ENCODE assay signal across 8 mouse cellular contexts in the genomic region with DNA sequence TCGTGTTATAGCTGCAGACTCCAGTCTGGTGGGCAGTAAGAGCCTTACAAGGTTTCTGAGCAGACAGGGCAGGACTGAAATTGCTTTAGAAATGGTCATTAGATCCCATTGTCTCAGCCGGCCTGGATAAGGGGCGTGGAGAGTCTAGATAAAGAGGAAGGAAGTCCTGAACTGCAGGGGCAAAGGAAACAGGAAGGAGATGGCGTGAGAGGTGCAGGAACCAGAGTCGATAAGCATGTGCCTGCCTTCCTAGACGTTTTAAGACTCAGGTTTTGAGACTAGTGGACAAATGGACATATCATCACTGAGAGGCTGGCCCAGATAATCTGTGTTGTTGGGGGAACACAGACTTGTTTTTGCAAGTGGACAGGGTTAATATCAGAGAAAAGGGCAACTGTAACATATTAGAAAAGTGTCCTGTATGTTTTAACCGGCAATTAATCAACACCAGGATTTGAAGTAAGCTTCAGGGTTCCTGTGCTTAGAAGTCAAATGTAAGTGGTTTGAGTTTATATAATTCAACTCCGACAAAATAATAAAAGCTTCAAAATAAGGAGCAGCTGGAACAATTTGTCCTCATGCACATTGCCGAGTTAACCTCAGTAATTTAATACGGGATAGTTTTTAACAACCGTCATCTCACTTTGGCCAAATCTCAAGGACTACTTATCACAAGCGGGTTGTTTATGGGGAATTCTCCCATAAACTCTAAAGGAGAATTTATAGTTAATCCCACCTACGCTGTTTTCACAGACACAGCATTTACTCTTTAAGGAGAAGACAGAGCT.
A peak's percentile ranks its signal among the peaks of the same experiment; 100 is the strongest.
DNase-seq lines count a peak whose midpoint lies in the region; ATAC-seq and TF ChIP-seq lines count a peak whose summit lies in the region.

No protein-coding gene starts in this region.

- TF ChIP-seq POLR2A in ES-Bruce4 (IDR thresholded peaks at IDR 0.05; ENCODE audit: insufficient read depth, low read length): no peak
- no peak for TF ChIP-seq POLR2A in thymus, adult 2 months (IDR thresholded peaks at IDR 0.05; ENCODE audit: control insufficient read depth, extremely low read depth, insufficient read depth, low read length, poor library complexity)

- TF ChIP-seq EP300 in ES-Bruce4 (IDR thresholded peaks at IDR 0.05; ENCODE audit: insufficient read depth, low read depth, low read length): no peak

- DNase-seq in kidney, adult 9 months: peak; percentile 44
- DNase-seq in c-Kit-positive CD71-positive TER-119-positive erythroid progenitor cells, embryonic 14.5 days (ENCODE audit: low spot score): no peak
- no peak for DNase-seq in thymus, adult 2 months
- no peak for DNase-seq in gastrocnemius, adult 18-20 months (ENCODE audit: low spot score)

- H3K4me1 ChIP-seq in ES-Bruce4 (ENCODE audit: control insufficient read depth, insufficient read depth, low read length): peaks cover 6% of the 10 kb centered on the region
- H3K4me1 ChIP-seq in embryonic facial prominence, embryonic 13.5 days: peaks cover 16% of the 10 kb centered on the region
- H3K4me1 ChIP-seq in lung, embryonic 15.5 days: peaks cover 63% of the 10 kb centered on the region
- peaks cover 5% of the 10 kb centered on the region; the same call in 1 of the 2 replicates for H3K4me1 ChIP-seq in thymus, adult 2 months (replicated peaks; ENCODE audit: control insufficient read depth, insufficient read depth, low read length)
- H3K4me1 ChIP-seq in midbrain, embryonic 13.5 days (replicated peaks): peaks cover 9% of the 10 kb centered on the region

- peak overlapping the region; percentile 21 for H3K4me3 ChIP-seq in ES-Bruce4 (ENCODE audit: low read depth, low read length)
- H3K4me3 ChIP-seq in embryonic facial prominence, embryonic 13.5 days: no peak overlapping the region
- H3K4me3 ChIP-seq in lung, embryonic 15.5 days: no peak overlapping the region
- no peak overlapping the region for H3K4me3 ChIP-seq in thymus, adult 2 months (ENCODE audit: control insufficient read depth, insufficient read depth, low read length)
- H3K4me3 ChIP-seq in midbrain, embryonic 13.5 days (replicated peaks): no peak overlapping the region

- H3K27me3 ChIP-seq in ES-Bruce4 (ENCODE audit: control insufficient read depth, insufficient read depth, low read length, poor library complexity, severe bottlenecking): no peaks in the 10 kb centered on the region
- peaks cover 11% of the 10 kb centered on the region; the same call in 1 of the 2 replicates for H3K27me3 ChIP-seq in embryonic facial prominence, embryonic 13.5 days
- H3K27me3 ChIP-seq in lung, embryonic 15.5 days: no peaks in the 10 kb centered on the region
- H3K27me3 ChIP-seq in thymus, adult 2 months (ENCODE audit: control insufficient read depth, insufficient read depth, low read length): no peaks in the 10 kb centered on the region
- peaks cover 39% of the 10 kb centered on the region for H3K27me3 ChIP-seq in midbrain, embryonic 13.5 days

- WGBS in embryonic facial prominence, embryonic 13.5 days: 34% methylated on average over 13 of the region's 13 CpGs
- 27% methylated on average over 13 of the region's 13 CpGs for WGBS in lung, embryonic 15.5 days
- WGBS in thymus, adult 2 months: 50% methylated on average over 13 of the region's 13 CpGs
- WGBS in midbrain, embryonic 13.5 days: 74% methylated on average over 13 of the region's 13 CpGs

- H3K27ac ChIP-seq in ES-Bruce4 (ENCODE audit: insufficient read depth, low read length): peak overlapping the region; percentile 85
- H3K27ac ChIP-seq in embryonic facial prominence, embryonic 13.5 days: peak overlapping the region; percentile 16; the same call in 1 of the 2 replicates
- H3K27ac ChIP-seq in lung, embryonic 15.5 days: peak overlapping the region; percentile 79
- no peak overlapping the region for H3K27ac ChIP-seq in thymus, adult 2 months (ENCODE audit: control insufficient read depth, insufficient read depth, low read length)
- H3K27ac ChIP-seq in midbrain, embryonic 13.5 days: no peak overlapping the region

- no peak overlapping the region for H3K4me2 ChIP-seq in embryonic facial prominence, embryonic 13.5 days
- H3K4me2 ChIP-seq in lung, embryonic 15.5 days: no peak overlapping the region
- H3K4me2 ChIP-seq in midbrain, embryonic 13.5 days (replicated peaks): no peak overlapping the region

- H3K9ac ChIP-seq in ES-Bruce4 (ENCODE audit: low read depth, poor library complexity, severe bottlenecking): peak overlapping the region; percentile 37; the same call in 1 of the 2 replicates
- no peak overlapping the region; the same call in 1 of the 2 replicates for H3K9ac ChIP-seq in embryonic facial prominence, embryonic 13.5 days
- H3K9ac ChIP-seq in lung, embryonic 15.5 days: no peak overlapping the region
- no peak overlapping the region for H3K9ac ChIP-seq in midbrain, embryonic 13.5 days (replicated peaks)

- no peaks in the 10 kb centered on the region for H3K36me3 ChIP-seq in ES-Bruce4 (ENCODE audit: control insufficient read depth, insufficient read depth, low read length, poor library complexity, severe bottlenecking)
- no peaks in the 10 kb centered on the region for H3K36me3 ChIP-seq in embryonic facial prominence, embryonic 13.5 days
- H3K36me3 ChIP-seq in lung, embryonic 15.5 days: no peaks in the 10 kb centered on the region
- no peaks in the 10 kb centered on the region for H3K36me3 ChIP-seq in thymus, adult 2 months (ENCODE audit: control insufficient read depth, insufficient read depth, low read length)
- no peaks in the 10 kb centered on the region for H3K36me3 ChIP-seq in midbrain, embryonic 13.5 days

- TF ChIP-seq CTCF in ES-Bruce4 (IDR thresholded peaks at IDR 0.05; ENCODE audit: low read depth, low read length): no peak
- TF ChIP-seq CTCF in thymus, adult 2 months (IDR thresholded peaks at IDR 0.05; ENCODE audit: borderline replicate concordance, control insufficient read depth, extremely low read depth, insufficient read depth, low read length, poor library complexity): no peak

- ATAC-seq in embryonic facial prominence, embryonic 13.5 days (ENCODE audit: insufficient number of reproducible peaks, insufficient read depth, low FRiP score, low TSS enrichment, low read depth): no peak
- ATAC-seq in lung, embryonic 15.5 days (ENCODE audit: borderline replicate concordance, extremely low read depth, low FRiP score, low TSS enrichment): peak; percentile 35; the same call in 1 of the 2 replicates
- no peak for ATAC-seq in midbrain, embryonic 13.5 days

- no peaks in the 10 kb centered on the region for H3K9me3 ChIP-seq in ES-Bruce4 (replicated peaks; ENCODE audit: control insufficient read depth, insufficient read depth, low read length, poor library complexity, severe bottlenecking)
- H3K9me3 ChIP-seq in embryonic facial prominence, embryonic 13.5 days: no peaks in the 10 kb centered on the region
- H3K9me3 ChIP-seq in lung, embryonic 15.5 days: no peaks in the 10 kb centered on the region
- H3K9me3 ChIP-seq in midbrain, embryonic 13.5 days: no peaks in the 10 kb centered on the region

Comparison
In these comparisons a context has a peak if more than half of its experiments do, and no peak if none do; other contexts are left out.
1. H3K27ac ChIP-seq: peak in ES-Bruce4 (single experiment), embryonic facial prominence, embryonic 13.5 days (single experiment) and lung, embryonic 15.5 days (single experiment); none in thymus, adult 2 months (single experiment) and midbrain, embryonic 13.5 days (single experiment).